Mouse (Mus musculus) right cerebral cortex, adult 2 months (tissue): ENCODE data around the gene Tiprl.

Source experiments
- DNase-seq, 2 experiments: peaks; one replicate each; pipeline ENCODE4 v3.0.0; 2021 to 2022; ENCODE audit warnings: low spot score in 2 of 2

Gene Tiprl

GRCm38 (mm10) chr1:165236321-165237298 lies at the start of gene Tiprl:
Tiprl (minus strand) TSS chr1:165236996.
- DNase-seq = peak; percentile 96 to 99

- no peak for DNase-seq
Observed at GRCm38 (mm10) chr1:165284096-165284495, 47.3 kb upstream of the Tiprl start.

GRCm38 (mm10) chr1:165282967-165283345 lies 46.2 kb upstream of the Tiprl start:
- DNase-seq = no peak

GRCm38 (mm10) chr1:165282222-165282966 lies 45.6 kb upstream of the Tiprl start:
- no peak for DNase-seq

- no peak for DNase-seq
Observed at GRCm38 (mm10) chr1:165281351-165282221, 44.8 kb upstream of the Tiprl start.

GRCm38 (mm10) chr1:165280741-165281140 lies 43.9 kb upstream of the Tiprl start:
- DNase-seq = no peak

- no peak for DNase-seq
Observed at GRCm38 (mm10) chr1:165274946-165275345, 38.1 kb upstream of the Tiprl start.

GRCm38 (mm10) chr1:165252027-165252671 lies 15.4 kb upstream of the Tiprl start:
- DNase-seq = peak; percentile 31 to 54

GRCm38 (mm10) chr1:165250546-165250945 lies 13.8 kb upstream of the Tiprl start:
- no peak for DNase-seq

- no peak for DNase-seq
Observed at GRCm38 (mm10) chr1:165248842-165249241, 12.0 kb upstream of the Tiprl start.

- no peak for DNase-seq
Observed at GRCm38 (mm10) chr1:165247788-165248187, 11.0 kb upstream of the Tiprl start.

- no peak for DNase-seq
Observed at GRCm38 (mm10) chr1:165247085-165247484, 10.3 kb upstream of the Tiprl start.

GRCm38 (mm10) chr1:165246587-165246986 lies 9.8 kb upstream of the Tiprl start:
- DNase-seq = no peak

- DNase-seq = no peak
Observed at GRCm38 (mm10) chr1:165235846-165236245, 950 bp downstream of the Tiprl start.

GRCm38 (mm10) chr1:165233806-165234205 lies 3.0 kb downstream of the Tiprl start:
- no peak for DNase-seq

GRCm38 (mm10) chr1:165230691-165231090 lies 6.1 kb downstream of the Tiprl start:
- DNase-seq = no peak

GRCm38 (mm10) chr1:165229577-165229976 lies 7.2 kb downstream of the Tiprl start:
- DNase-seq = no peak

- DNase-seq = no peak
Observed at GRCm38 (mm10) chr1:165217023-165217589, 19.7 kb downstream of the Tiprl start.

GRCm38 (mm10) chr1:165215831-165216230 lies 21.0 kb downstream of the Tiprl start:
- no peak for DNase-seq

GRCm38 (mm10) chr1:165205591-165205990 lies 31.2 kb downstream of the Tiprl start:
- no peak for DNase-seq
